Mouse (Mus musculus): ENCODE measurements around the gene Ppp2r5c. TPM values are rescaled to one million over a fixed set of nuclear protein-coding genes. Genes with fewer than 3 reads are reported as not detected.

Gene Ppp2r5c
- polyA plus RNA-seq, 2 experiments from 2014 or later: 490 to 635 TPM

- no peak for ATAC-seq
Observed at GRCm38 (mm10) chr12:110489946-110490701, 43.2 kb downstream of the Ppp2r5c start.

- no peak for ATAC-seq
Observed at GRCm38 (mm10) chr12:110492436-110492835, 45.5 kb downstream of the Ppp2r5c start.

- ATAC-seq: no peak
Observed at GRCm38 (mm10) chr12:110493597-110494369, 46.9 kb downstream of the Ppp2r5c start.

- peak; percentile 46 for ATAC-seq
Observed at GRCm38 (mm10) chr12:110494846-110495245, 47.9 kb downstream of the Ppp2r5c start.

GRCm38 (mm10) chr12:110495260-110495659 lies 48.3 kb downstream of the Ppp2r5c start:
- ATAC-seq: no peak

GRCm38 (mm10) chr12:110496016-110496415 lies 49.1 kb downstream of the Ppp2r5c start:
- peak; percentile 9 for ATAC-seq

- no peak for ATAC-seq
Observed at GRCm38 (mm10) chr12:110497013-110497412, 50.1 kb downstream of the Ppp2r5c start.

- ATAC-seq: no peak
Observed at GRCm38 (mm10) chr12:110497485-110497884, 50.6 kb downstream of the Ppp2r5c start.

GRCm38 (mm10) chr12:110498283-110499224 lies 51.6 kb downstream of the Ppp2r5c start:
- peak; percentile 30 for ATAC-seq

- peak; percentile 22 for ATAC-seq
Observed at GRCm38 (mm10) chr12:110499225-110499992, 52.5 kb downstream of the Ppp2r5c start.

- no peak for ATAC-seq
Observed at GRCm38 (mm10) chr12:110500095-110500494, 53.2 kb downstream of the Ppp2r5c start.

GRCm38 (mm10) chr12:110503406-110504144 lies 56.7 kb downstream of the Ppp2r5c start:
- peak; percentile 72 for ATAC-seq

GRCm38 (mm10) chr12:110504145-110504490 lies 57.2 kb downstream of the Ppp2r5c start:
- no peak for ATAC-seq

- ATAC-seq: peak; percentile 71
Observed at GRCm38 (mm10) chr12:110504793-110505192, 57.9 kb downstream of the Ppp2r5c start.

GRCm38 (mm10) chr12:110506046-110506445 lies 59.1 kb downstream of the Ppp2r5c start:
- peak; percentile 15 for ATAC-seq

GRCm38 (mm10) chr12:110507714-110508297 lies 60.9 kb downstream of the Ppp2r5c start:
- ATAC-seq: no peak

GRCm38 (mm10) chr12:110508680-110509079 lies 61.8 kb downstream of the Ppp2r5c start:
- no peak for ATAC-seq

GRCm38 (mm10) chr12:110510171-110510871 lies 63.4 kb downstream of the Ppp2r5c start:
- ATAC-seq: no peak

- no peak for ATAC-seq
Observed at GRCm38 (mm10) chr12:110511201-110511600, 64.3 kb downstream of the Ppp2r5c start.

GRCm38 (mm10) chr12:110511856-110512433 lies 65.0 kb downstream of the Ppp2r5c start:
- ATAC-seq: no peak

Data from CD4-positive, CD25-positive, alpha-beta regulatory T cell, adult 4 months (primary cell).